Mouse (Mus musculus) testis, adult 2 months (tissue): Measurements from ENCODE around the gene Ceacam2.

Experiments
- CTCF ChIP-seq: fragments of 200-500 bp; IDR thresholded peaks from 2 replicates; pipeline ENCODE4 v1.5.1; 2012; ENCODE audit warnings: low read depth, mild to moderate bottlenecking, inconsistent platforms, low read length, moderate library complexity; ENCODE audit not compliant: control insufficient read depth, insufficient read depth, insufficient replicate concordance
- POLR2A ChIP-seq: fragments of 200-500 bp; IDR thresholded peaks from 2 replicates; pipeline ENCODE4 v1.6.1; 2012; ENCODE audit warnings: low read depth, mild to moderate bottlenecking, inconsistent platforms, low read length, moderate library complexity; ENCODE audit not compliant: control insufficient read depth

GRCm38 (mm10) chr7:25530837-25531236 lies 8.8 kb downstream of the Ceacam2 start:
- TF ChIP-seq CTCF (no peak), POLR2A (no peak)
